Mouse (Mus musculus): Measurements from ENCODE around the gene Rph3al. TPM values are rescaled to one million over a fixed set of nuclear protein-coding genes. Genes with fewer than 3 reads are reported as not detected.

Rph3al gene
- polyA plus RNA-seq (2015; fragmentation: Nextera tagmentation; extraction: Ambion mirVana) = 11.2 and 11.7 TPM in 2 replicates

- 40% methylated on average over 6 of the region's 6 CpGs for WGBS
- Histone ChIP-seq H3K27ac (replicated peaks) (peak within 1 kb of the TSS; percentile 72), H3K4me2 (replicated peaks; ENCODE audit: low read depth) (peak within 1 kb of the TSS; percentile 49), H3K9ac (ENCODE audit: low read length) (peak within 1 kb of the TSS; percentile 14; the same call in 1 of the 2 replicates), H3K27me3 (ENCODE audit: control insufficient read depth, insufficient read depth, low read length) (no peaks in the 10 kb centered on the region), H3K36me3 (ENCODE audit: control insufficient read depth, insufficient read depth, low read length) (no peaks in the 10 kb centered on the region), H3K9me3 (ENCODE audit: control insufficient read depth, low read length) (no peaks in the 10 kb centered on the region), H3K4me3 (ENCODE audit: low read depth, low read length) (0 out of 2 replicates have a peak within 1 kb of the TSS, but pooled peaks have one; percentile 18), H3K4me1 (replicated peaks; ENCODE audit: control insufficient read depth, insufficient read depth) (peaks cover 8% of the 10 kb centered on the region)
- DNase-seq (ENCODE audit: low spot score) (no peak), ATAC-seq (ENCODE audit: low FRiP score, low TSS enrichment) (no peak)
- TF ChIP-seq CTCF (IDR thresholded peaks at IDR 0.05; ENCODE audit: low read depth) (no peak), EP300 (optimal IDR thresholded peaks at IDR 0.05) (no peak)
These were observed at the start of gene Rph3al for GRCm38 (mm10) chr11:75938379-75938906. TSS of gene Rph3al (minus strand) at chr11:75938429.

DNA sequence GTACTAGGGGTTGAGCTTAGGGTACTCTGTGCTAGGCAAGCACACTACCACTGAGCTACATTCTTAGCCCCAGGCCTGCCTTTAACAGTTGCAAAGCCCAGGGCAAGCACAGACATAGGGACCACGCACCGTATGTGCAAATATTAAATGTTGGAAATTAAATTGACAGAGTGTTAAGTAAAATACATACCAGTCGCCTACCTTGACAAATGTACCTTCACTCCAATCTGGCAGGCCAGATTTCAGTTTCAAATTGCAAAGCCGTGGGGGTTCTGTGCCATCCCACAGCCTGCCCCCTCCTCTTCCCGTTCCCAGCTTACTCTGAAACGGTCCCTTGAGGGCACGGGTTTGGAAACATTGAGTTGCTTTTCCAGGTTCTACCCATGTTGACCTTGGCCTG, 47.7 kb upstream of the Rph3al start:
- H3K4me2 ChIP-seq (replicated peaks; ENCODE audit: low read depth) = no peak overlapping the region
- ATAC-seq (ENCODE audit: low FRiP score, low TSS enrichment) (no peak), DNase-seq (ENCODE audit: low spot score) (no peak)
- H3K27ac ChIP-seq (replicated peaks) = no peak overlapping the region
- no peaks in the 10 kb centered on the region for H3K27me3 ChIP-seq (ENCODE audit: control insufficient read depth, insufficient read depth, low read length)
- WGBS = 59% methylated on average over 7 of the region's 7 CpGs
- TF ChIP-seq EP300 (optimal IDR thresholded peaks at IDR 0.05) = no peak
- TF ChIP-seq CTCF (IDR thresholded peaks at IDR 0.05; ENCODE audit: low read depth) = no peak
- H3K9me3 ChIP-seq (ENCODE audit: control insufficient read depth, low read length) = no peaks in the 10 kb centered on the region
- H3K36me3 ChIP-seq (ENCODE audit: control insufficient read depth, insufficient read depth, low read length) = no peaks in the 10 kb centered on the region
- no peak overlapping the region for H3K9ac ChIP-seq (ENCODE audit: low read length)
- no peak overlapping the region for H3K4me3 ChIP-seq (ENCODE audit: low read depth, low read length)
- no peaks in the 10 kb centered on the region for H3K4me1 ChIP-seq (replicated peaks; ENCODE audit: control insufficient read depth, insufficient read depth)

DNA sequence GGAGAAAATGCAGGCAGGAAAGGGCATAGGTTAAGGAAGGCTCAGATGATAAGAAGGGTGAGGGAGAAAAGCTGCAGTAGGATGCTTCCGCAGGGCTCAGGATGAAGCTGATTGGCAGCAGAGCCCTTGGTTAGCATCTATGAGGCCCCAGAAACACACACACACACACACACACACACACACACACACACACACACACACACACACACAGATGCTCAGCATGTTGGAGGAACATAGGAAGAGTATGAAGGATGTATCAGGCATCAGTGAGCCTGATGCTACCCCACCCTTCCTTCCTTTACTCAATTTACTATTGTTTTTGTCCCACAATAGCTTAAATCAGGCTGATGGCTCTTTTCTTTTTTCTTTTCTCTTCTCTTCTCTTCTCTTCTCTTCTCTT, 46.4 kb upstream of the Rph3al start:
- H3K36me3 ChIP-seq (ENCODE audit: control insufficient read depth, insufficient read depth, low read length) = no peaks in the 10 kb centered on the region
- no peak overlapping the region for H3K4me3 ChIP-seq (ENCODE audit: low read depth, low read length)
- DNase-seq (ENCODE audit: low spot score) (no peak), ATAC-seq (ENCODE audit: low FRiP score, low TSS enrichment) (no peak)
- 72% methylated on average over 1 of the region's 1 CpGs for WGBS
- H3K27ac ChIP-seq (replicated peaks) = no peak overlapping the region
- no peak overlapping the region for H3K4me2 ChIP-seq (replicated peaks; ENCODE audit: low read depth)
- no peaks in the 10 kb centered on the region for H3K9me3 ChIP-seq (ENCODE audit: control insufficient read depth, low read length)
- no peak overlapping the region for H3K9ac ChIP-seq (ENCODE audit: low read length)
- no peaks in the 10 kb centered on the region for H3K27me3 ChIP-seq (ENCODE audit: control insufficient read depth, insufficient read depth, low read length)
- no peaks in the 10 kb centered on the region for H3K4me1 ChIP-seq (replicated peaks; ENCODE audit: control insufficient read depth, insufficient read depth)
- no peak for TF ChIP-seq CTCF (IDR thresholded peaks at IDR 0.05; ENCODE audit: low read depth)
- no peak for TF ChIP-seq EP300 (optimal IDR thresholded peaks at IDR 0.05)

- DNase-seq (ENCODE audit: low spot score) = no peak
- 83% methylated on average over 4 of the region's 4 CpGs for WGBS
- H3K4me1 ChIP-seq (replicated peaks; ENCODE audit: control insufficient read depth, insufficient read depth) = no peaks in the 10 kb centered on the region
- no peak overlapping the region for H3K9ac ChIP-seq (ENCODE audit: low read length)
- H3K9me3 ChIP-seq (ENCODE audit: control insufficient read depth, low read length) = no peaks in the 10 kb centered on the region
- H3K4me2 ChIP-seq (replicated peaks; ENCODE audit: low read depth) = no peak overlapping the region
- H3K4me3 ChIP-seq (ENCODE audit: low read depth, low read length) = no peak overlapping the region
- H3K27ac ChIP-seq (replicated peaks) = no peak overlapping the region
- no peaks in the 10 kb centered on the region for H3K27me3 ChIP-seq (ENCODE audit: control insufficient read depth, insufficient read depth, low read length)
- ATAC-seq (ENCODE audit: low FRiP score, low TSS enrichment) = no peak
- TF ChIP-seq CTCF (IDR thresholded peaks at IDR 0.05; ENCODE audit: low read depth) = peak; percentile 49
- no peak for TF ChIP-seq EP300 (optimal IDR thresholded peaks at IDR 0.05)
- no peaks in the 10 kb centered on the region for H3K36me3 ChIP-seq (ENCODE audit: control insufficient read depth, insufficient read depth, low read length)
These were observed 45.0 kb upstream of the Rph3al start for GRCm38 (mm10) chr11:75983194-75983593.

DNA sequence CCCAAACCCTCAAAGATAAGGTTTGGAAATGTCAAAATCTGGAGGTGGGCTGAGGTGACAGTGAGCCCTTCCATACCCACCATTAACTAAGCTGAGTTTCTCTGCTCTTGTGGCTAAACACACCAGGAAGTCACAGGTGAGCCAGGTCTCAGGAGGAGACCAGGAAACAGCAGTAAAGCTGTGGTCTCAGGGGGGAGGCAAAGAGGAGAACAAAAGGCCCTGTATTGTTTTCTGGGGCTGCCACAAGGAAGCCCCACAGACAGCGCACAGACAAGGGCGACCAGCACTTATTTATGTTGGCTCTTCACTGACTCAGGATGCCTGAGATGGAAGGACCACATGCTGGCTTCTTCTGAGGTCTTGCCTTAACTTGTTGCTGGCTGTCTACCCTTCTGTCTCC, 42.2 kb upstream of the Rph3al start:
- H3K4me1 ChIP-seq (replicated peaks; ENCODE audit: control insufficient read depth, insufficient read depth) = no peaks in the 10 kb centered on the region
- H3K9ac ChIP-seq (ENCODE audit: low read length) = no peak overlapping the region
- H3K36me3 ChIP-seq (ENCODE audit: control insufficient read depth, insufficient read depth, low read length) = no peaks in the 10 kb centered on the region
- ATAC-seq (ENCODE audit: low FRiP score, low TSS enrichment) (no peak), DNase-seq (ENCODE audit: low spot score) (no peak)
- H3K27me3 ChIP-seq (ENCODE audit: control insufficient read depth, insufficient read depth, low read length) = no peaks in the 10 kb centered on the region
- H3K27ac ChIP-seq (replicated peaks) = no peak overlapping the region
- H3K4me3 ChIP-seq (ENCODE audit: low read depth, low read length) = no peak overlapping the region
- WGBS = 49% methylated on average over 2 of the region's 2 CpGs
- no peaks in the 10 kb centered on the region for H3K9me3 ChIP-seq (ENCODE audit: control insufficient read depth, low read length)
- TF ChIP-seq CTCF (IDR thresholded peaks at IDR 0.05; ENCODE audit: low read depth) (no peak), EP300 (optimal IDR thresholded peaks at IDR 0.05) (no peak)
- H3K4me2 ChIP-seq (replicated peaks; ENCODE audit: low read depth) = no peak overlapping the region

DNA sequence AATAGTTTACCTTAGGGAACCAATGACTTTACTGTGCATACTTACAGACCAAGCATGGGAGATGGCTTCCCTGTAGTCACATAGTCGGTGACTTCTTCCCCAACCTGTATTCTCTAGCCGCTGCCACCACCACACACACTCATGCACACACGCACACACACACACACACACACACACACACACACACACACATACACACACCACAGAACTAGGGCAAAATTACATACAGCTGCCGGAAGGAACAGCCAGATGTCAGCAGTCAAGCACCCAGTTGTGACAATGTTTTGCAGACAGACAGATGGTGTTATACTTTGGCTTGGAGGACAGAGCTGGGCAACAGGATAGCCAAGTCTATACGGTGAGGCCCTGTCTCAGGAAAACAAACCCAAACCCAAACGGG, 39.8 kb upstream of the Rph3al start:
- H3K27ac ChIP-seq (replicated peaks) = no peak overlapping the region
- DNase-seq (ENCODE audit: low spot score) = no peak
- no peaks in the 10 kb centered on the region for H3K36me3 ChIP-seq (ENCODE audit: control insufficient read depth, insufficient read depth, low read length)
- no peaks in the 10 kb centered on the region for H3K4me1 ChIP-seq (replicated peaks; ENCODE audit: control insufficient read depth, insufficient read depth)
- TF ChIP-seq EP300 (optimal IDR thresholded peaks at IDR 0.05) (no peak), CTCF (IDR thresholded peaks at IDR 0.05; ENCODE audit: low read depth) (no peak)
- no peak for ATAC-seq (ENCODE audit: low FRiP score, low TSS enrichment)
- H3K4me3 ChIP-seq (ENCODE audit: low read depth, low read length) = no peak overlapping the region
- H3K4me2 ChIP-seq (replicated peaks; ENCODE audit: low read depth) = no peak overlapping the region
- no peak overlapping the region for H3K9ac ChIP-seq (ENCODE audit: low read length)
- no peaks in the 10 kb centered on the region for H3K9me3 ChIP-seq (ENCODE audit: control insufficient read depth, low read length)
- WGBS = 53% methylated on average over 6 of the region's 6 CpGs
- H3K27me3 ChIP-seq (ENCODE audit: control insufficient read depth, insufficient read depth, low read length) = no peaks in the 10 kb centered on the region
